Mouse (Mus musculus): ENCODE results near the gene Tmem150c. TPM values are rescaled to one million over a fixed set of nuclear protein-coding genes. Genes with fewer than 3 reads are reported as not detected.
A peak's percentile ranks its signal among the peaks of the same experiment; 100 is the strongest.

The Tmem150c gene
- polyA plus RNA-seq, 1 experiment from 2014 or later: 2.7 TPM

- H3K4me1 ChIP-seq (ENCODE audit: control insufficient read depth, insufficient read depth, low read length): no peaks in the 10 kb centered on the region; the same call in 1 of the 2 replicates
- ATAC-seq (replicated peaks; ENCODE audit: extremely low read depth, insufficient read depth, low FRiP score): no peak
Measured at GRCm38 (mm10) chr5:100120711-100121141, 38.9 kb downstream of the Tmem150c start.

GRCm38 (mm10) chr5:100119331-100119730 is 40.3 kb downstream of the Tmem150c start:
- ATAC-seq (replicated peaks; ENCODE audit: extremely low read depth, insufficient read depth, low FRiP score): no peak
- Histone ChIP-seq H3K27ac (ENCODE audit: low read length) (no peak overlapping the region), H3K9me3 (replicated peaks; ENCODE audit: control insufficient read depth, low read length) (0 out of 2 replicates have a peak, but pooled peaks cover 3% of the 10 kb centered on the region), H3K4me2 (ENCODE audit: low read depth, low read length) (no peak overlapping the region), H3K36me3 (ENCODE audit: control insufficient read depth, insufficient read depth) (no peaks in the 10 kb centered on the region), H3K9ac (ENCODE audit: low read length) (no peak overlapping the region), H3K4me3 (ENCODE audit: low read length) (no peak overlapping the region), H3K4me1 (ENCODE audit: control insufficient read depth, insufficient read depth, low read length) (no peaks in the 10 kb centered on the region; the same call in 1 of the 2 replicates), H3K27me3 (ENCODE audit: control insufficient read depth, insufficient read depth, low read length) (peaks cover 10% of the 10 kb centered on the region; the same call in 1 of the 2 replicates)
- 55% methylated on average over 8 of the region's 8 CpGs for whole genome bisulfite sequencing

More at GRCm38 (mm10) chr5:100120711-100121141, 38.9 kb downstream of the Tmem150c start:
- no peaks in the 10 kb centered on the region for H3K36me3 ChIP-seq (ENCODE audit: control insufficient read depth, insufficient read depth)
- peak overlapping the region; percentile 48 for H3K4me2 ChIP-seq (ENCODE audit: low read depth, low read length)
- H3K27ac ChIP-seq (ENCODE audit: low read length): no peak overlapping the region
- H3K27me3 ChIP-seq (ENCODE audit: control insufficient read depth, insufficient read depth, low read length): peaks cover 10% of the 10 kb centered on the region; the same call in 1 of the 2 replicates
- 8% methylated on average over 20 of the region's 20 CpGs for WGBS
- H3K9ac ChIP-seq (ENCODE audit: low read length): no peak overlapping the region
- H3K4me3 ChIP-seq (ENCODE audit: low read length): no peak overlapping the region
- 0 out of 2 replicates have a peak, but pooled peaks cover 3% of the 10 kb centered on the region for H3K9me3 ChIP-seq (replicated peaks; ENCODE audit: control insufficient read depth, low read length)

- H3K36me3 ChIP-seq (ENCODE audit: control insufficient read depth, insufficient read depth): no peaks in the 10 kb centered on the region
- WGBS: 50% methylated on average over 5 of the region's 5 CpGs
Measured at GRCm38 (mm10) chr5:100113403-100113802, 46.2 kb downstream of the Tmem150c start.

GRCm38 (mm10) chr5:100110581-100110980 is 49.0 kb downstream of the Tmem150c start:
- H3K4me2 ChIP-seq (ENCODE audit: low read depth, low read length): no peak overlapping the region
- no peaks in the 10 kb centered on the region for H3K36me3 ChIP-seq (ENCODE audit: control insufficient read depth, insufficient read depth)
- no peak for ATAC-seq (replicated peaks; ENCODE audit: extremely low read depth, insufficient read depth, low FRiP score)
- no peaks in the 10 kb centered on the region for H3K27me3 ChIP-seq (ENCODE audit: control insufficient read depth, insufficient read depth, low read length)
- H3K9ac ChIP-seq (ENCODE audit: low read length): no peak overlapping the region
- H3K27ac ChIP-seq (ENCODE audit: low read length): no peak overlapping the region
- H3K4me3 ChIP-seq (ENCODE audit: low read length): no peak overlapping the region
- H3K4me1 ChIP-seq (ENCODE audit: control insufficient read depth, insufficient read depth, low read length): no peaks in the 10 kb centered on the region
- WGBS: 72% methylated on average over 3 of the region's 3 CpGs
- no peaks in the 10 kb centered on the region for H3K9me3 ChIP-seq (replicated peaks; ENCODE audit: control insufficient read depth, low read length)

More at GRCm38 (mm10) chr5:100113403-100113802, 46.2 kb downstream of the Tmem150c start:
- no peak overlapping the region for H3K4me3 ChIP-seq (ENCODE audit: low read length)
- no peak overlapping the region for H3K27ac ChIP-seq (ENCODE audit: low read length)
- no peak for ATAC-seq (replicated peaks; ENCODE audit: extremely low read depth, insufficient read depth, low FRiP score)
- no peaks in the 10 kb centered on the region for H3K4me1 ChIP-seq (ENCODE audit: control insufficient read depth, insufficient read depth, low read length)
- no peak overlapping the region for H3K4me2 ChIP-seq (ENCODE audit: low read depth, low read length)
- no peaks in the 10 kb centered on the region for H3K27me3 ChIP-seq (ENCODE audit: control insufficient read depth, insufficient read depth, low read length)
- no peak overlapping the region for H3K9ac ChIP-seq (ENCODE audit: low read length)
- H3K9me3 ChIP-seq (replicated peaks; ENCODE audit: control insufficient read depth, low read length): 0 out of 2 replicates have a peak, but pooled peaks cover 3% of the 10 kb centered on the region

- ATAC-seq (replicated peaks; ENCODE audit: extremely low read depth, insufficient read depth, low FRiP score): no peak
- no peaks in the 10 kb centered on the region for H3K4me1 ChIP-seq (ENCODE audit: control insufficient read depth, insufficient read depth, low read length)
- no peaks in the 10 kb centered on the region for H3K36me3 ChIP-seq (ENCODE audit: control insufficient read depth, insufficient read depth)
- no peaks in the 10 kb centered on the region for H3K9me3 ChIP-seq (replicated peaks; ENCODE audit: control insufficient read depth, low read length)
- no peaks in the 10 kb centered on the region for H3K27me3 ChIP-seq (ENCODE audit: control insufficient read depth, insufficient read depth, low read length)
- H3K4me2 ChIP-seq (ENCODE audit: low read depth, low read length): no peak overlapping the region
- WGBS: 41% methylated on average over 7 of the region's 7 CpGs
- no peak overlapping the region for H3K27ac ChIP-seq (ENCODE audit: low read length)
- no peak overlapping the region for H3K4me3 ChIP-seq (ENCODE audit: low read length)
- H3K9ac ChIP-seq (ENCODE audit: low read length): no peak overlapping the region
Measured at GRCm38 (mm10) chr5:100109543-100110282, 49.9 kb downstream of the Tmem150c start.

- Histone ChIP-seq H3K36me3 (ENCODE audit: control insufficient read depth, insufficient read depth) (no peaks in the 10 kb centered on the region), H3K9me3 (replicated peaks; ENCODE audit: control insufficient read depth, low read length) (no peaks in the 10 kb centered on the region), H3K9ac (ENCODE audit: low read length) (no peak overlapping the region), H3K4me2 (ENCODE audit: low read depth, low read length) (no peak overlapping the region), H3K27ac (ENCODE audit: low read length) (no peak overlapping the region), H3K27me3 (ENCODE audit: control insufficient read depth, insufficient read depth, low read length) (no peaks in the 10 kb centered on the region), H3K4me3 (ENCODE audit: low read length) (no peak overlapping the region), H3K4me1 (ENCODE audit: control insufficient read depth, insufficient read depth, low read length) (no peaks in the 10 kb centered on the region)
- WGBS: 61% methylated on average over 9 of the region's 9 CpGs
- ATAC-seq (replicated peaks; ENCODE audit: extremely low read depth, insufficient read depth, low FRiP score): no peak
Measured at GRCm38 (mm10) chr5:100108866-100109265, 50.7 kb downstream of the Tmem150c start.

GRCm38 (mm10) chr5:100102395-100102794 is 57.2 kb downstream of the Tmem150c start:
- H3K4me1 ChIP-seq (ENCODE audit: control insufficient read depth, insufficient read depth, low read length): no peaks in the 10 kb centered on the region
- no peak overlapping the region for H3K9ac ChIP-seq (ENCODE audit: low read length)
- no peaks in the 10 kb centered on the region for H3K27me3 ChIP-seq (ENCODE audit: control insufficient read depth, insufficient read depth, low read length)
- no peak overlapping the region for H3K4me2 ChIP-seq (ENCODE audit: low read depth, low read length)
- no peaks in the 10 kb centered on the region for H3K36me3 ChIP-seq (ENCODE audit: control insufficient read depth, insufficient read depth)
- WGBS: 84% methylated on average over 1 of the region's 1 CpGs
- ATAC-seq (replicated peaks; ENCODE audit: extremely low read depth, insufficient read depth, low FRiP score): no peak
- H3K27ac ChIP-seq (ENCODE audit: low read length): no peak overlapping the region
- H3K9me3 ChIP-seq (replicated peaks; ENCODE audit: control insufficient read depth, low read length): no peaks in the 10 kb centered on the region
- H3K4me3 ChIP-seq (ENCODE audit: low read length): no peak overlapping the region

- no peak overlapping the region for H3K4me2 ChIP-seq (ENCODE audit: low read depth, low read length)
- 89% methylated on average over 4 of the region's 4 CpGs for WGBS
- peaks cover 4% of the 10 kb centered on the region; the same call in 1 of the 2 replicates for H3K9me3 ChIP-seq (replicated peaks; ENCODE audit: control insufficient read depth, low read length)
- H3K27me3 ChIP-seq (ENCODE audit: control insufficient read depth, insufficient read depth, low read length): no peaks in the 10 kb centered on the region
- no peaks in the 10 kb centered on the region for H3K36me3 ChIP-seq (ENCODE audit: control insufficient read depth, insufficient read depth)
- no peak overlapping the region for H3K4me3 ChIP-seq (ENCODE audit: low read length)
- no peak for ATAC-seq (replicated peaks; ENCODE audit: extremely low read depth, insufficient read depth, low FRiP score)
- H3K27ac ChIP-seq (ENCODE audit: low read length): no peak overlapping the region
- no peaks in the 10 kb centered on the region for H3K4me1 ChIP-seq (ENCODE audit: control insufficient read depth, insufficient read depth, low read length)
- no peak overlapping the region for H3K9ac ChIP-seq (ENCODE audit: low read length)
Measured at GRCm38 (mm10) chr5:100097967-100098366, 61.6 kb downstream of the Tmem150c start.

- no peaks in the 10 kb centered on the region for H3K4me1 ChIP-seq (ENCODE audit: control insufficient read depth, insufficient read depth, low read length)
- H3K36me3 ChIP-seq (ENCODE audit: control insufficient read depth, insufficient read depth): no peaks in the 10 kb centered on the region
- no peak overlapping the region for H3K4me2 ChIP-seq (ENCODE audit: low read depth, low read length)
- no peak overlapping the region for H3K27ac ChIP-seq (ENCODE audit: low read length)
- H3K9me3 ChIP-seq (replicated peaks; ENCODE audit: control insufficient read depth, low read length): peaks cover 4% of the 10 kb centered on the region; the same call in 1 of the 2 replicates
- no peak for ATAC-seq (replicated peaks; ENCODE audit: extremely low read depth, insufficient read depth, low FRiP score)
- no peak overlapping the region for H3K9ac ChIP-seq (ENCODE audit: low read length)
- WGBS: 69% methylated on average over 5 of the region's 5 CpGs
- H3K27me3 ChIP-seq (ENCODE audit: control insufficient read depth, insufficient read depth, low read length): no peaks in the 10 kb centered on the region
- H3K4me3 ChIP-seq (ENCODE audit: low read length): no peak overlapping the region
Measured at GRCm38 (mm10) chr5:100096955-100097354, 62.7 kb downstream of the Tmem150c start.

Data from heart, embryonic 16.5 days (tissue).